Mouse (Mus musculus): ENCODE measurements around the gene Tma7.

Tma7 gene

DNA sequence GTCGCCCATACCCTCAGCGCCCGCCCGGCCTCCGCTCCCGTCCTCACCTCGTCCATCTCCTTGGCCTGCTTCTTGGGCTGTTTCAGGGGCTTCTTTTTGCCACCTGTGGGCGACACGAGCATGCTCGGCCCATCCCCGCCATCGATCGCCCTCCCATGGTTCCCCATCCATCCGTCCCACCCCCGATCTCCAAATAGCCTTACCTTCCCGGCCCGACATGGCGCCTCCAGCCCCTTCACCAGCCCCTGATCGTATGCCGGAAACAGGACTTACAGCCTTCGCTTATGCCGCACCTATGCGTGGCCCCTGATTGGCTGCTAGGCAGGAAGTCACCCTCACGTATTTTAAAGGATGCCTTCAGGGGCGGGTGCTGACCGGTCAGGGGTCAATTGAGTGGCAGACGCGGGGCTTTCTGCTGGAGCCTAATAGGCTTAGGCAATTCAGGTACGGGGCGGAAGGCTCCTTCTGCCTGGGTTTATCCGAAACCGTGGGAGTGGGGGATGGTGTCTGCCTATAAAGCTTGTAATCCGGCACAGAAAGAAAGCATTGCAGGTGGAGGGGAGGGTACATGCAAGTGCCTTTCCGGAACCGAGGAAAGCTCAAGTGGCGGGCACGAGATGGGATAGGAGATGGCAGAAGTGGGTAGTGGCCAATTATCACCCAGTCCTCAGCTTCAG is at the start of gene Tma7, which contains the start of gene Ccdc51:
Gene Tma7, minus strand, starts transcription at position 464 of the 677 bp plus-strand sequence.
Gene Ccdc51, plus strand, starts transcription at position 370 of the 677 bp plus-strand sequence.
- peak; percentile 88 for DNase-seq (ENCODE audit: low read depth, low spot score)
- Histone ChIP-seq H3K27me3 (ENCODE audit: control insufficient read depth, insufficient read depth, low read length, poor library complexity, severe bottlenecking) (no peaks in the 10 kb centered on the region), H3K36me3 (ENCODE audit: control insufficient read depth, insufficient read depth, low read length, poor library complexity, severe bottlenecking) (no peaks in the 10 kb centered on the region)

GRCm38 (mm10) chr9:109130076-109130475 is 47.7 kb upstream of the Tma7 start:
- DNase-seq (ENCODE audit: low read depth, low spot score) = no peak
- no peaks in the 10 kb centered on the region for H3K36me3 ChIP-seq (ENCODE audit: control insufficient read depth, insufficient read depth, low read length, poor library complexity, severe bottlenecking)
- no peaks in the 10 kb centered on the region for H3K27me3 ChIP-seq (ENCODE audit: control insufficient read depth, insufficient read depth, low read length, poor library complexity, severe bottlenecking)

- DNase-seq (ENCODE audit: low read depth, low spot score) = peak; percentile 36
- Histone ChIP-seq H3K27me3 (ENCODE audit: control insufficient read depth, insufficient read depth, low read length, poor library complexity, severe bottlenecking) (no peaks in the 10 kb centered on the region), H3K36me3 (ENCODE audit: control insufficient read depth, insufficient read depth, low read length, poor library complexity, severe bottlenecking) (no peaks in the 10 kb centered on the region)
These were observed 45.8 kb upstream of the Tma7 start for GRCm38 (mm10) chr9:109128211-109128610.

- no peaks in the 10 kb centered on the region for H3K36me3 ChIP-seq (ENCODE audit: control insufficient read depth, insufficient read depth, low read length, poor library complexity, severe bottlenecking)
- no peaks in the 10 kb centered on the region for H3K27me3 ChIP-seq (ENCODE audit: control insufficient read depth, insufficient read depth, low read length, poor library complexity, severe bottlenecking)
- DNase-seq (ENCODE audit: low read depth, low spot score) = no peak
These were observed 44.7 kb upstream of the Tma7 start for GRCm38 (mm10) chr9:109127076-109127475.

GRCm38 (mm10) chr9:109125481-109125880 is 43.1 kb upstream of the Tma7 start:
- H3K27me3 ChIP-seq (ENCODE audit: control insufficient read depth, insufficient read depth, low read length, poor library complexity, severe bottlenecking) = no peaks in the 10 kb centered on the region
- H3K36me3 ChIP-seq (ENCODE audit: control insufficient read depth, insufficient read depth, low read length, poor library complexity, severe bottlenecking) = no peaks in the 10 kb centered on the region
- DNase-seq (ENCODE audit: low read depth, low spot score) = no peak

- no peaks in the 10 kb centered on the region for H3K27me3 ChIP-seq (ENCODE audit: control insufficient read depth, insufficient read depth, low read length, poor library complexity, severe bottlenecking)
- DNase-seq (ENCODE audit: low read depth, low spot score) = no peak
- H3K36me3 ChIP-seq (ENCODE audit: control insufficient read depth, insufficient read depth, low read length, poor library complexity, severe bottlenecking) = no peaks in the 10 kb centered on the region
These were observed 42.7 kb upstream of the Tma7 start for GRCm38 (mm10) chr9:109125043-109125442.

- no peaks in the 10 kb centered on the region for H3K36me3 ChIP-seq (ENCODE audit: control insufficient read depth, insufficient read depth, low read length, poor library complexity, severe bottlenecking)
- peak; percentile 12 for DNase-seq (ENCODE audit: low read depth, low spot score)
- H3K27me3 ChIP-seq (ENCODE audit: control insufficient read depth, insufficient read depth, low read length, poor library complexity, severe bottlenecking) = no peaks in the 10 kb centered on the region
These were observed 41.8 kb upstream of the Tma7 start for GRCm38 (mm10) chr9:109124164-109124563.

DNA sequence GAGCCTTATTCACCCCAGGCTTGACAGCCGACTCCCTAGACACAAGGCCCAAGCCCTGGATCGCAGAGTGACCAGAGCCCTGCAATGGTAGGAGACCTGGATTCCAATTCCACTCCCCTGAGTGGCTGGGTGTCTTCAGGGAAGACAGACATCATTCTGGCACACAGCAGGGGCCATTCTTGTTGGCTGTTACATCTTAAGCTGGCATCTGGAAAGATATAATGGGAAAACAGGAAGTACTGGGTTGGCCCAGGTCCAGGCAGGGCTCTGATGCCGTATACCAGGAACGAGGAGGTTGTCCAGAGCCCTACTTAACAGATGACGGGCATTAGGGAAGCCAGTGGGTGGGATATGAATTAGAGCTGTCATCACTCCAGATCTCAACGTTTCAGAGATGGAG is 40.9 kb upstream of the Tma7 start:
- H3K36me3 ChIP-seq (ENCODE audit: control insufficient read depth, insufficient read depth, low read length, poor library complexity, severe bottlenecking) = no peaks in the 10 kb centered on the region

GRCm38 (mm10) chr9:109122553-109123085 is 40.2 kb upstream of the Tma7 start:
- peak; percentile 79 for DNase-seq (ENCODE audit: low read depth, low spot score)
- no peaks in the 10 kb centered on the region for H3K36me3 ChIP-seq (ENCODE audit: control insufficient read depth, insufficient read depth, low read length, poor library complexity, severe bottlenecking)
- H3K27me3 ChIP-seq (ENCODE audit: control insufficient read depth, insufficient read depth, low read length, poor library complexity, severe bottlenecking) = no peaks in the 10 kb centered on the region

More for the DNA sequence above, 40.9 kb upstream of the Tma7 start:
- no peak for DNase-seq (ENCODE audit: low read depth, low spot score)
- no peaks in the 10 kb centered on the region for H3K27me3 ChIP-seq (ENCODE audit: control insufficient read depth, insufficient read depth, low read length, poor library complexity, severe bottlenecking)

DNA sequence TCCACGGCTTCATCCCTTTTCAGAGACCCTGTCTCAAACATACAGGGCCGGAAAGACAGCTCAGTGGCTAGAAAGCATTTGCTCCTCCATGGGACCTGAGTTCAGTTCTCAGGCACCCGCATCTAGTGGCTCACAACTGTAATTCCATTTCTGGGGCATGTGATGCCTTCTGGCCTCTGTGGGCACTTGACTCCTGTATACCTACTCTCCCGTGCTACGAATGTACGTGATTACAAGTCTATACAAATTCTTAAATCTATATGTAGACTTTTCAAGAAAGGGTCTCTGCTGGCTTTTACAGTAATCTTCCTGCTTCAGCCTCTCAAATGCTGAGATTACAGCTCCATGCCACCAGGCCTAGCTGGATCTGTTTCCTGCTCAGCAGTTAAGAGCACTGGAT is 38.6 kb upstream of the Tma7 start:
- no peaks in the 10 kb centered on the region for H3K36me3 ChIP-seq (ENCODE audit: control insufficient read depth, insufficient read depth, low read length, poor library complexity, severe bottlenecking)
- no peak for DNase-seq (ENCODE audit: low read depth, low spot score)
- H3K27me3 ChIP-seq (ENCODE audit: control insufficient read depth, insufficient read depth, low read length, poor library complexity, severe bottlenecking) = no peaks in the 10 kb centered on the region

- Histone ChIP-seq H3K36me3 (ENCODE audit: control insufficient read depth, insufficient read depth, low read length, poor library complexity, severe bottlenecking) (no peaks in the 10 kb centered on the region), H3K27me3 (ENCODE audit: control insufficient read depth, insufficient read depth, low read length, poor library complexity, severe bottlenecking) (no peaks in the 10 kb centered on the region)
- no peak for DNase-seq (ENCODE audit: low read depth, low spot score)
These were observed 37.2 kb upstream of the Tma7 start for GRCm38 (mm10) chr9:109119571-109119970.

DNA sequence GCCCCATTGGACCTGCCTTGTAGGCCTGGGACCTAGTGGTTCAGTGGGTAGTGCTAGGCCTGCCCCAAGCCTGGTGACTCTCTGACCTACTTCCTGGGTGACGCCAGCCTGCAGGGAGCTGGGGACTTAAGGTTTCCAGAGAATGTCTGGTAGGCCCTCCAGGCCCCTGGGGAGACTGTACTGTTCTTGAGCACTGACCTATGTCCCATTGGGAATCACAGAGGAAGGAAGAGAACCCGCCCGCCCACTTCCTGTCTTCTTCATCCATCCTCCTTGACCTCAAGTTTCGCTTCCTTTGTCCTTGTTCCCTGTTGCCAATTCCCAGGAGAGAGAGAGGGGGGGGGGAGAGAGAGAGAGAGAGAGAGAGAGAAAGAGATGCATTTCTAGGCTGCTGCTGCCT is 35.7 kb upstream of the Tma7 start:
- peak; percentile 14 for DNase-seq (ENCODE audit: low read depth, low spot score)
- H3K36me3 ChIP-seq (ENCODE audit: control insufficient read depth, insufficient read depth, low read length, poor library complexity, severe bottlenecking) = no peaks in the 10 kb centered on the region
- H3K27me3 ChIP-seq (ENCODE audit: control insufficient read depth, insufficient read depth, low read length, poor library complexity, severe bottlenecking) = no peaks in the 10 kb centered on the region

GRCm38 (mm10) chr9:109116205-109116604 is 33.8 kb upstream of the Tma7 start:
- H3K36me3 ChIP-seq (ENCODE audit: control insufficient read depth, insufficient read depth, low read length, poor library complexity, severe bottlenecking) = no peaks in the 10 kb centered on the region
- no peak for DNase-seq (ENCODE audit: low read depth, low spot score)
- H3K27me3 ChIP-seq (ENCODE audit: control insufficient read depth, insufficient read depth, low read length, poor library complexity, severe bottlenecking) = no peaks in the 10 kb centered on the region

DNA sequence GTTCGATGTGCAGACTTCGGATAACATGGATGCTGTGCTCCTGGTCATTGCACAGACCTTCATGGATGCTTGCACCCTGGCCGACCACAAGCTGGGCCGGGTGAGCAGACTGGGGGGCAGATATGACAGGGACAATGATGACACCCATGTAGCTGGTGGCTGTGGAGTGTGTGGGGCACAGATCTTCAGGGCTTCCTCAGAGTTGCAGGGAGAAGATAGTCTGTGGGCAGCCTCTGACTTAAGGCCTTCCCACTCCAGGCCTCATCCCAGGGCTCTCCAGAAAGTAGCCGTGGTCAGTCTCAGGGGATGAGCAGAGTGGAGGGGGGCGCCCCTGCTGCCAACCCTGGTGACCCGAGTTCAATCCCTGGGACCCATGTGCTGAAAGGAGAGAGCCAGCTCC is 32.5 kb upstream of the Tma7 start:
- no peak for DNase-seq (ENCODE audit: low read depth, low spot score)
- Histone ChIP-seq H3K27me3 (ENCODE audit: control insufficient read depth, insufficient read depth, low read length, poor library complexity, severe bottlenecking) (no peaks in the 10 kb centered on the region), H3K36me3 (ENCODE audit: control insufficient read depth, insufficient read depth, low read length, poor library complexity, severe bottlenecking) (no peaks in the 10 kb centered on the region)

DNA sequence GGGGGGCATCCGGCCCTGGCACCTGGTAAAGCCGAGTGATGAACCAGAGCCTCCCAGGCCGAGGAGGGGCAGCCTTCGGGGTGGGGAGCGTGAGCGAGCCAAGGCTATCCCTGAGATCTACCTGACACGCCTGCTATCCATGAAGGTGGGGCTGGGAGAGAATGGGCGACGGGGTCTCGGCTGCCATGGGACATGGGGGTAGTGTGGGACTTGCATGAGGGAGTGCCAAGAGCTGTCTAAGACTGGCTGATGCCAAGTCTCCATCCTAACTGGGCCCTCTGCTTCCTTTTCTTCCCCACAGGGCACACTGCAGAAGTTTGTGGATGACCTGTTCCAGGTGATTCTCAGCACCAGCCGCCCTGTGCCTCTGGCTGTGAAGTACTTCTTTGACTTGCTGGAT is 31.9 kb upstream of the Tma7 start:
- Histone ChIP-seq H3K36me3 (ENCODE audit: control insufficient read depth, insufficient read depth, low read length, poor library complexity, severe bottlenecking) (no peaks in the 10 kb centered on the region), H3K27me3 (ENCODE audit: control insufficient read depth, insufficient read depth, low read length, poor library complexity, severe bottlenecking) (no peaks in the 10 kb centered on the region)
- no peak for DNase-seq (ENCODE audit: low read depth, low spot score)

DNA sequence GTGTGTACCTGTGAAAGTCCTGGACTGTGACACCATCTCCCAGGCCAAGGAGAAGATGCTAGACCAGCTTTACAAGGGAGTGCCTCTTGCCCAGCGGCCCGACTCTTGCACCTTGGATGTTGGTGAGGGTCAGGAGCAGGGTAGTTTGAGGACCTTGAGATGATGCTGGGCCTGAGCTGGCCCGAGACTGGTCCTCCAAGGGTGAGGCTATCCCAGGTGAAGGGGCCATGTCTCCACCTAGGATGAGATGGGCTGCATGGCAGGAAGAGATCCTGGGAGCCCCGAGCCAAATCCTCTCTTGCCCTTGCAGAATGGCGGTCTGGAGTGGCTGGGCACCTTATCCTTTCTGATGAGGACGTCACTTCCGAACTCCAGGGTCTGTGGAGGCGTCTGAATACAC is 30.9 kb upstream of the Tma7 start:
- no peak for DNase-seq (ENCODE audit: low read depth, low spot score)
- no peaks in the 10 kb centered on the region for H3K36me3 ChIP-seq (ENCODE audit: control insufficient read depth, insufficient read depth, low read length, poor library complexity, severe bottlenecking)
- no peaks in the 10 kb centered on the region for H3K27me3 ChIP-seq (ENCODE audit: control insufficient read depth, insufficient read depth, low read length, poor library complexity, severe bottlenecking)

All from splenic B cell, adult 2 months (primary cell).